Comparison of ENCODE assay signal across 8 mouse cellular contexts in genomic region chr1:177408690-177409089, GRCm38 (mm10). TPM values are rescaled to one million over a fixed set of nuclear protein-coding genes. Genes with fewer than 3 reads are reported as not detected.
DNase-seq lines count a peak whose midpoint lies in the region; ATAC-seq and TF ChIP-seq lines count a peak whose summit lies in the region.

No protein-coding gene starts in this region.

- no peak overlapping the region for H3K27ac ChIP-seq in midbrain, embryonic 15.5 days

- TF ChIP-seq CTCF in Patski (IDR thresholded peaks at IDR 0.05): peak; percentile 49

- H3K4me3 ChIP-seq in midbrain, embryonic 15.5 days: no peak overlapping the region

- H3K27me3 ChIP-seq in Patski: no peaks in the 10 kb centered on the region
- no peaks in the 10 kb centered on the region for H3K27me3 ChIP-seq in midbrain, embryonic 15.5 days (replicated peaks)

- no peaks in the 10 kb centered on the region for H3K36me3 ChIP-seq in midbrain, embryonic 15.5 days (replicated peaks)

- CTCF ChIA-PET in Patski (lab: Charles Lee): interaction anchor here (0.6 to 1.3 kb wide), 2 partner anchors 12 to 30 kb away, joined by 3 read pairs; no protein-coding TSS in a partner anchor

- no peak overlapping the region for H3K4me2 ChIP-seq in midbrain, embryonic 15.5 days

- no peak overlapping the region for H3K9ac ChIP-seq in midbrain, embryonic 15.5 days

- DNase-seq in layer of hippocampus, adult 11-12 months (ENCODE audit: low spot score): peak; percentile 31
- no peak for DNase-seq in layer of hippocampus, adult 18-20 months (ENCODE audit: low spot score in 2 of 2)
- no peak for DNase-seq in Patski (ENCODE audit: low read depth, low spot score)
- peak; percentile 18 for DNase-seq in embryo, embryonic 11 days
- peak; percentile 72 for DNase-seq in lung, postnatal 14 days
- DNase-seq in thymus, postnatal 25 days: peak; percentile 65
- DNase-seq in frontal cortex, postnatal 25 days (ENCODE audit: low spot score in 2 of 2): no peak

- 79% methylated on average over 3 of the region's 3 CpGs for WGBS in midbrain, embryonic 15.5 days

- POLR2A ChIA-PET in Patski (lab: Charles Lee): no interaction called here

- H3K9me3 ChIP-seq in midbrain, embryonic 15.5 days: no peaks in the 10 kb centered on the region

- peaks cover 15% of the 10 kb centered on the region for H3K4me1 ChIP-seq in midbrain, embryonic 15.5 days

- in situ Hi-C loops in Patski (cut with MboI; ENCODE audit: low pct_unique_long_range_greater_than_20kb): loop anchor here (25.0 kb wide), 1 partner anchor 521 kb away; no protein-coding TSS in a partner anchor

- ATAC-seq in Patski: no peak
- no peak for ATAC-seq in midbrain, embryonic 15.5 days (replicated peaks)

RNA-seq across cellular contexts. Expression of gene Zbtb18, which starts 33.5 kb away (rescaled TPM):
- 100 to 1,000 TPM; 537 TPM for total RNA-seq in layer of hippocampus, adult 18-20 months (2021)
- polyA plus RNA-seq in Patski (2021): 57.0 TPM
- 7.0 and 9.7 TPM in 2 replicates for polyA plus RNA-seq in midbrain, embryonic 15.5 days (2015; fragmentation: Nextera tagmentation; extraction: Ambion mirVana)

Comparison
In these comparisons a context has a peak if more than half of its experiments do, and no peak if none do; other contexts are left out.
1. DNase-seq: peak in layer of hippocampus, adult 11-12 months (single experiment), embryo, embryonic 11 days (single experiment), lung, postnatal 14 days (single experiment) and thymus, postnatal 25 days (single experiment); none in layer of hippocampus, adult 18-20 months (0 of 2), Patski (single experiment) and frontal cortex, postnatal 25 days (0 of 2).